Mouse (Mus musculus) neural tube, embryonic 12.5 days (tissue): Measurements from ENCODE around the gene Ggact. TPM values are rescaled to one million over a fixed set of nuclear protein-coding genes. Genes with fewer than 3 reads are reported as not detected.

Source experiments
- ATAC-seq: fragments of 200-750 bp; cut with Nextera tagmentation; 2 replicates; pipeline ENCODE4 v1.8.0; 2017; ENCODE audit warnings: low read depth, mild to moderate bottlenecking, moderate TSS enrichment, moderate library complexity; ENCODE audit not compliant: low FRiP score
- H3K27ac ChIP-seq: fragments of 300-500 bp; sonication (generic); 2 replicates; pipeline ENCODE4 v1.5.1; 2016
- H3K27me3 ChIP-seq: fragments of 300-500 bp; sonication (generic); replicated peaks from 2 replicates; pipeline ENCODE4 v1.6.1; 2016; ENCODE audit warnings: mild to moderate bottlenecking
- H3K36me3 ChIP-seq: fragments of 300-500 bp; sonication (generic); 2 replicates; pipeline ENCODE4 v1.6.1; 2016; ENCODE audit warnings: mild to moderate bottlenecking
- H3K4me1 ChIP-seq: fragments of 300-500 bp; sonication (generic); 2 replicates; pipeline ENCODE4 v1.6.1; 2016
- H3K4me2 ChIP-seq: fragments of 300-500 bp; sonication (generic); replicated peaks from 2 replicates; pipeline ENCODE4 v1.6.1; 2016; ENCODE audit warnings: mild to moderate bottlenecking
- H3K4me3 ChIP-seq: fragments of 300-500 bp; sonication (generic); 2 replicates; pipeline ENCODE4 v1.5.1; 2016
- H3K9ac ChIP-seq: fragments of 300-500 bp; sonication (generic); 2 replicates; pipeline ENCODE4 v1.6.1; 2016; ENCODE audit warnings: mild to moderate bottlenecking
- H3K9me3 ChIP-seq: fragments of 300-500 bp; sonication (generic); 2 replicates; pipeline ENCODE4 v1.6.1; 2016; ENCODE audit warnings: mild to moderate bottlenecking
- WGBS: fragments of 180-500 bp; shearing (Covaris S2); methylation state at CpG from one replicate; pipeline ENCODE4 v1.1.7; 2016; 5-methylcytosine and 5-hydroxymethylcytosine counted together
- polyA plus RNA-seq: library from polyadenylated mRNA; unstranded; fragments of >200 nt; fragmentation: Nextera tagmentation; extraction: Ambion mirVana; gene quantifications from 2 replicates; pipeline ENCODE4 v1.2.1, GENCODE M21; 2016

Gene Ggact
- polyA plus RNA-seq, 1 experiment from 2014 or later, result 5.5 TPM

DNA sequence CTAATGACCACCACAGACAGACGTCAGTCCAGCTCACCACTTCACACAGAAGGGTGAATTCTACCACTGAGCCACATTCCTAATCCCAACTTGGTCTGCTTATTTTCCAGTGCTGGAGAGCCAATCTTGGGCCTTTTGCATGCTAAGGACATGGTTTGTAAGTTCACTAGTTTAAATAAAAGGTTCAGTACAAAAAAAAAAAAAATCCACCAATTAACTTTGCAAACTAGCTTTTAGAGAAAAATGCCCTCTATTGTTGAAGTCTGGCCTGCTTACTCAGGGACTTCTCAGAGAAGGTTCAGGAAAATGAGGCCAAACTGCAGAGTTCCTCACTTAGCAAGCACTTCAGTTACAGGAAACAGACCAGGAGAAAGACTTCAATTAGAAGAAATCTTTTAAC is 1.4 kb downstream of the Ggact start:
- WGBS, result 59% methylated on average over 1 of the region's 1 CpGs
- H3K27me3 ChIP-seq, result peaks cover 11% of the 10 kb centered on the region
- peaks cover 7% of the 10 kb centered on the region; the same call in 1 of the 2 replicates for H3K9me3 ChIP-seq
- peaks cover 4% of the 10 kb centered on the region for H3K4me1 ChIP-seq
- ATAC-seq, result no peak
- H3K27ac ChIP-seq, result no peak overlapping the region
- H3K9ac ChIP-seq, result no peak overlapping the region
- peak overlapping the region; percentile 98; the same call in 1 of the 2 replicates for H3K4me2 ChIP-seq
- H3K36me3 ChIP-seq, result no peaks in the 10 kb centered on the region
- H3K4me3 ChIP-seq, result no peak overlapping the region

DNA sequence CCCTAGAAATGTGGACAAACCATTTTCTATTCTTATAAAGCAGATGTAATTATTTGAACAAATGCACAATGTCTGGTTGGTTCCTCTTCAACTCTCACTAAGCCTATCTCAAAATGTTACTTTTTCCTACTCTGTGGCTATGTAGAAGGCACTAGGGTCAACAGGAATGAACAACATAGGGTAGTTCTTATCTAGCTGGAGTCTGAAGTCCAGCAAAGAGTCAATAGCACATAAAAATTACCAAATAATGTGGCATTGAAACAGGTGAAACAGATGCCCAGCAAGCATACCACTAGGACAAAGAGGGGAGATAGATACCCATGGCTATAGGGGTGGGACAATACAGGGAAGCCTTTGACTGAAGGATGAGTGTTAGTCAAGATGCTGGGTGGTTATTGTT is 2.3 kb downstream of the Ggact start:
- no peak for ATAC-seq

DNA sequence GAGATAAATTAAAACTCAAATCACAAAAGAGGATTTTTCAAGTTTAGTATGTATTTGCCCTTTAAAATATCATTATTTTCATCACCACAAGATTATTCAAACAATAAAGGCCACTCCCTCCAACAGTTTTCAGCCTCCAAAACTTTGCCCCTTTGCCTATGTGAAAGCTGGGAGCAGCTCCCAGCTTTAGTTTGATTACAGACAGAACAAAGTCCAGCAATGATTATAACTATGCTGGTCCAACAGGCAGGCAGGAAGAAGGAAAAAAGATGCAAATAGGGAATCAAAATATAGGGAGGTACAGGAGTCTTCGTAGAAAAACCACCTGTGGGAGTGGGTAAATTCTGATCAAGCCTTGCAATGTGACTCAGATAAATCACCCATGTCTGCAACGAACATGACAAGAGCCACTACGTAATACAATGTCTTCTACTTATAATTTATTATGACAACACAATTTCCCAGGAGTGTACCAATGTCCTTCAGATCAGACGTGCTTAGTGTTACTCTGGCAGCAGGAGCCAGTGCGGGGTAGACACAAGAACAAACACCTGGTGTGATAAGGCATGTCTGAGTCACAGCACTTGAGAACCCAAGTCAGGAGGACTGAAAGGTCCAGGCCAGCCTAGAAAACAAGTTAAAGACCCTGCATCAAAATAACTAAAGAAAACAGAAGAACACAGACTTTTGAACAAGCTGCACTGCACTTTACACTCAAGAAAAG is 4.0 kb downstream of the Ggact start:
- WGBS, result 86% methylated on average over 5 of the region's 5 CpGs
- Histone ChIP-seq H3K27ac (no peak overlapping the region), H3K4me1 (peaks cover 4% of the 10 kb centered on the region), H3K27me3 (peaks cover 11% of the 10 kb centered on the region), H3K36me3 (no peaks in the 10 kb centered on the region), H3K4me3 (no peak overlapping the region), H3K9ac (no peak overlapping the region), H3K9me3 (peaks cover 7% of the 10 kb centered on the region; the same call in 1 of the 2 replicates), H3K4me2 (no peak overlapping the region)
- ATAC-seq, result no peak

More for the DNA sequence above, 2.3 kb downstream of the Ggact start:
- peaks cover 4% of the 10 kb centered on the region for H3K4me1 ChIP-seq
- no peak overlapping the region for H3K4me3 ChIP-seq
- no peak overlapping the region for H3K27ac ChIP-seq
- H3K9me3 ChIP-seq, result peaks cover 7% of the 10 kb centered on the region; the same call in 1 of the 2 replicates
- no peak overlapping the region for H3K4me2 ChIP-seq
- no peaks in the 10 kb centered on the region for H3K36me3 ChIP-seq
- no peak overlapping the region for H3K9ac ChIP-seq
- H3K27me3 ChIP-seq, result peaks cover 11% of the 10 kb centered on the region

DNA sequence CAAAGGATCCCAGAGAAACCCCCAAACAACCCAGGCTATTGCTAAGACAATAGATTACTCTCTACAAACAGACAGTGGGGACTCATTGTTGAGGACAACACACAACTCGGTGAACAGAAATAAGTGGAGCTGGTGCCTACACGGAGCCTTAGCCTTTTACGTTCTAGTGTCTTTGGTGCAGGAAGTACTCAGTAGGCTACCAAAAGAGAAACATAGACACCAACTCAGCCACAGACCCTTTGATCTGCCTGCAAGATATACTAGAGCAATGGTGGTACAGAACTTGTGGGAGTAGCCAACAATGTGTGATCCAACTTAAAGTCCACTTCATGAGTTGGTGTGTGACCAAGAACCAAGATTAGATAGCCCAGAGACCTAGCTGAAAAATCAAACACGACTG is 5.5 kb downstream of the Ggact start:
- Histone ChIP-seq H3K4me3 (no peak overlapping the region), H3K27ac (no peak overlapping the region), H3K9ac (no peak overlapping the region), H3K27me3 (peaks cover 4% of the 10 kb centered on the region; the same call in 1 of the 2 replicates), H3K4me2 (no peak overlapping the region), H3K36me3 (no peaks in the 10 kb centered on the region), H3K9me3 (peaks cover 7% of the 10 kb centered on the region; the same call in 1 of the 2 replicates), H3K4me1 (peaks cover 2% of the 10 kb centered on the region)
- no peak for ATAC-seq
- 91% methylated on average over 4 of the region's 4 CpGs for WGBS

DNA sequence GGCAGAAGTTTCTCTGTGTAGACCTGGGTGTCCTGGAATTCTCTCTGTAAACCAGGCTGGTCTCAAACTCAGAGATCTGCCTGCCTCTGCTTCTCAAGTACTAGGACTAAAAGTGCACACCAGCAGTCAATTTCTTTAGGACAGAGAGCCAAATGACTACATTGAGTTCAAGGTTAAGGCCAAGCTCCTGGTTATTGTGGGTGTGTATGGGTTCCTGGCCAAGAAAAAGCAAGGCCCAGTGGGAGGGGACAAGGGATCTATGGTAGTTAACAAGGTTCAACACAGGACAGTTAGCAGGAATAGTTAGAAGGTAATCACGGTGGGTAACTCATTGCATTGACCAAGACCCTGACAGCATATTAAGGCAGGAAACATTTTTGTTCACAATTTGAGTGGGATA is 8.6 kb downstream of the Ggact start:
- peaks cover 7% of the 10 kb centered on the region; the same call in 1 of the 2 replicates for H3K9me3 ChIP-seq
- no peaks in the 10 kb centered on the region for H3K36me3 ChIP-seq
- H3K27me3 ChIP-seq, result no peaks in the 10 kb centered on the region
- no peak overlapping the region for H3K4me2 ChIP-seq
- 94% methylated on average over 1 of the region's 1 CpGs for WGBS
- H3K27ac ChIP-seq, result no peak overlapping the region
- no peak overlapping the region for H3K4me3 ChIP-seq
- no peak overlapping the region for H3K9ac ChIP-seq
- H3K4me1 ChIP-seq, result no peaks in the 10 kb centered on the region
- ATAC-seq, result no peak

DNA sequence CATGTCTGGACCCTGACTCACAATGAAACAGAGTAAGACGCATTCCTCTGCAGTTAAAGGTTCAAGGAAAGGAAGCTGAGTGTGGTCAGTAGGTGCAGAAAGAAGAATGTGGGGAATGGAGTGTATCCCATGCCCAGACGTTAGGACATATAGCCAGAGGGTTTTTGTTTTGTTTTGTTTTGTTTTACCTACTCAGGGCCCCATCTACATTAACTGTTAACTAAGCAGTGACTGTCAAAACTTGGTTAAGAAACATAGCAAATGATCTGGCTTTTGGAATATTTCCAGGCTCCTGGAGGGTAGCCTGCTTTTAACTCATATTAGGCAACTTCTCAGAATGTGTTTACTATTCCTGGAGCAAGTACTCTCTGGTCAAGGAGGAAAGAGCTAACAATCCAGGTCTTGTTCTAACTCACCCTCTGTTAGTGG is 9.6 kb downstream of the Ggact start:
- Histone ChIP-seq H3K27ac (no peak overlapping the region), H3K36me3 (no peaks in the 10 kb centered on the region), H3K9ac (no peak overlapping the region), H3K4me3 (no peak overlapping the region), H3K27me3 (no peaks in the 10 kb centered on the region), H3K9me3 (peaks cover 7% of the 10 kb centered on the region; the same call in 1 of the 2 replicates), H3K4me2 (no peak overlapping the region), H3K4me1 (no peaks in the 10 kb centered on the region)
- WGBS, result 79% methylated on average over 2 of the region's 2 CpGs
- no peak for ATAC-seq

DNA sequence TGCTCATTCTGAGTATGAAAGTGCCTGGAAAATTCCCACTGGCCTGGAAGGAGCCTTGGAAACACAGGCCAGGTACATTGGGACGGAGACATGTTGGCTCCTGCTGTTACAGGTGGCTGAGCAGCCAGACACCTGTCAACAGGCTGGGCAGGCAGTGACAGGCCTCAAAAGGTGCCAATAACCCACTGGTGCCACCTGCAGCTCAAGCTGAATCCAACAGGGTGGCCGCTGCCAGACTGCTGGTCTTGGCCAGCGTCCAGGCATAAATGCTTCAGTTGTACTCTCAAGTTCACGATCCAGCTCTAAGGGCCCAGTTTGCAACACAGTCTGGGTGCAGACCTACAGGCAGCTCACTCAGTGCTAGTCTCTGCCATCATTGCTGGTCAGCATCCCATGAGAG is 10.7 kb downstream of the Ggact start:
- no peaks in the 10 kb centered on the region for H3K4me1 ChIP-seq
- no peak overlapping the region for H3K9ac ChIP-seq
- no peaks in the 10 kb centered on the region for H3K27me3 ChIP-seq
- no peak overlapping the region for H3K4me3 ChIP-seq
- ATAC-seq, result no peak; the same call in 1 of the 2 replicates
- H3K27ac ChIP-seq, result no peak overlapping the region
- no peak overlapping the region for H3K4me2 ChIP-seq
- 71% methylated on average over 4 of the region's 4 CpGs for WGBS
- H3K9me3 ChIP-seq, result no peaks in the 10 kb centered on the region; the same call in 1 of the 2 replicates
- H3K36me3 ChIP-seq, result no peaks in the 10 kb centered on the region

DNA sequence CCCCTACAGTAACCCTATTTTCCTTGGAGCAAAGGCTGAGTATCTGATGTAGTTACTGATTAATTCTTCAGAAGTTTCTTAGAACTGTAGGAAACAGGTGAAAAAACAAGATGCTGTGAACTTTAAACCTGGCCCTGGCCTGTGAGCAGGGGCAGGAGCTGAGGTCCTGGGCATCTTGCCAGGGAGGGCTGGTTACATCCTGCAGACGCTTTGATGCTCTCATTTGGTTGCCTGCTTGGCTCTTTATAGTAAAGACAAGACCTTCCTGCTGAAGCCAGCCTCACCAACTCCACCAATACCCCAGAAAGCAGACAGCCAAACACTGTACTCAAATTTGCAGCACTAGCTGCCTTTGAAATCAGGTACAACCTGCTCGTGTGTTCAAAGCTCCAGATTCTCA is 11.4 kb downstream of the Ggact start:
- Histone ChIP-seq H3K4me3 (no peak overlapping the region), H3K9me3 (no peaks in the 10 kb centered on the region), H3K4me1 (no peaks in the 10 kb centered on the region), H3K27ac (no peak overlapping the region), H3K4me2 (no peak overlapping the region), H3K9ac (no peak overlapping the region), H3K36me3 (no peaks in the 10 kb centered on the region), H3K27me3 (no peaks in the 10 kb centered on the region)
- WGBS, result 76% methylated on average over 2 of the region's 2 CpGs
- ATAC-seq, result no peak

DNA sequence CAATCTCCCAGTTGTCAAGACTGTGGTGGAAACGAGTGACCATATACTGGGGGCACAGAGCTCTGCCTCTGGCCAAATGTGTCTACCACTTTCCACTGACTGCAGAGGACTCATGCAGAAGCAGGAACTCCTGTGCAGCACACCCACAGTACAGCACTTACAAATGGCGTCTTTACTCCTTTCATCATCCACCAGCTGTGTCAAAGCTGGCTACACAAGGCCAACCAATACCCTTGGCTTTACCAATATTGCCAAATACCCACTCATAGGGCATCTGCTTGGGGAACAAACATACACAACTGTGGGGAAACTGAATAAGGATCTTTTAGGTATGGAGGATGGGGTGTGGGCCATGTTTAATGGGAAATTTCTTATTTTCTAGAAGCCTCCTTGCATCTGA is 11.8 kb downstream of the Ggact start:
- Histone ChIP-seq H3K36me3 (no peaks in the 10 kb centered on the region), H3K4me2 (no peak overlapping the region), H3K9ac (no peak overlapping the region), H3K27me3 (no peaks in the 10 kb centered on the region), H3K4me3 (no peak overlapping the region), H3K9me3 (no peaks in the 10 kb centered on the region), H3K4me1 (no peaks in the 10 kb centered on the region), H3K27ac (no peak overlapping the region)
- no peak for ATAC-seq
- 86% methylated on average over 2 of the region's 2 CpGs for WGBS

DNA sequence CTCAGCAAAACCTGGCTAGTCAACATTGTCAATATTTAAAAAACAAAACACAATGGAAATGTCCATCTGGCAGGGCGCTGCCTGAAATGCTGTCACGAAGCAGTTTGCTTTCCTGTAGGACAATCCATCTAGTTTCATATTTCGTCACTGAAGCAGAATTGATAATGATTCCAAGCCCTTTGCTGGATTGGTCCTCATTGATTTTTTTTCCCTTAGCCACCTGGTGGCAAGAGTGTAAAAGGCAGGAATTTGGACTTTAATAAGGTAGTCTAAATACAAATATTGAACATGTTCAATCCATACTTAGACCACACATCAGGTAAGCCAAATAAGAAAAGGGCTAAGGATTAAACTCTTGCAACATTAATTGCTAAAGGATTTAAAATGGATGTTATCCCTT is 12.4 kb downstream of the Ggact start:
- no peaks in the 10 kb centered on the region for H3K27me3 ChIP-seq
- no peaks in the 10 kb centered on the region for H3K36me3 ChIP-seq
- no peak overlapping the region for H3K4me2 ChIP-seq
- H3K9me3 ChIP-seq, result no peaks in the 10 kb centered on the region
- no peaks in the 10 kb centered on the region for H3K4me1 ChIP-seq
- no peak overlapping the region for H3K27ac ChIP-seq
- no peak overlapping the region for H3K4me3 ChIP-seq
- no peak for ATAC-seq
- H3K9ac ChIP-seq, result no peak overlapping the region
- WGBS, result 81% methylated on average over 3 of the region's 3 CpGs

DNA sequence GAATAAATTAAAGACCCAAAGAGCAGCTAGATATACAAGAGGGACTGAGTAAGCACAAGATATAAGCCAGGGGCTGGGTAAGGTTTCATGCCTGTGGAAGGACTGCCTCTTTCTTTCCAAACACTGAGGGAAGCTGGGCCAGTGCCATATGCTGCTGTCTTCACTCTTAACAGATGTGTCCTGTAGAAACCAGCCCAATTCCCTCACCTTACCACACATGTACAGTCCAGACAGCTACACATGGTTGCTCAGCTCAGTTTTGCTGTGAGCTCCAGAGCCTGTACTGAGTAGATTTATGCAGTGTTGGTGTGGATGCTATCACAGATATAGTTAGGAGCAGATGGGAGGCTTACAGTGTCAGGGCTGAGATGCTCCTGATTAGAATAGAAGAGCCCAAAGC is 12.9 kb downstream of the Ggact start:
- no peaks in the 10 kb centered on the region for H3K27me3 ChIP-seq
- no peaks in the 10 kb centered on the region for H3K9me3 ChIP-seq
- H3K4me2 ChIP-seq, result no peak overlapping the region
- H3K4me3 ChIP-seq, result no peak overlapping the region
- no peak overlapping the region for H3K27ac ChIP-seq
- no peak overlapping the region for H3K9ac ChIP-seq
- ATAC-seq, result no peak
- H3K36me3 ChIP-seq, result no peaks in the 10 kb centered on the region
- no peaks in the 10 kb centered on the region for H3K4me1 ChIP-seq

DNA sequence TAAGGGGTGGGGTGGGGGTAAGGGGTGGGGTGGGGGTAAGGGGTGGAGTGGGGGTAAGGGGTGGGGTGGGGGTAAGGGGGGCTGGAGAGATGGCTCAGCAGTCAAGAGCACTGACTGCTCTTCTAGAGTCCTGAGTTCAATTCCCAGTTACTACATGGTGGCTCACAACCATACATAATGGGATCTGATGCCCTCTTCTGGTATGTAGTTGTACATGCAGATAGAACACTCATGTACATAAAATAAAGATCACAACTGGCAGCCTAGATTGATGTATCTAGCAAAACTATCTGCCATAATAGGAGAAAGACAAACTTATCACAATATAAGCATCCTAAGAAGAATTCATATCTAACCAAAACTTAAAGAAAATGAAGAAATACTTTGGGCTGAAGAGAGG is 15.0 kb downstream of the Ggact start:
- H3K27ac ChIP-seq, result no peak overlapping the region
- H3K4me3 ChIP-seq, result no peak overlapping the region
- H3K27me3 ChIP-seq, result no peaks in the 10 kb centered on the region
- no peaks in the 10 kb centered on the region for H3K4me1 ChIP-seq
- H3K9me3 ChIP-seq, result no peaks in the 10 kb centered on the region
- ATAC-seq, result no peak
- H3K9ac ChIP-seq, result no peak overlapping the region
- H3K4me2 ChIP-seq, result no peak overlapping the region
- H3K36me3 ChIP-seq, result no peaks in the 10 kb centered on the region

DNA sequence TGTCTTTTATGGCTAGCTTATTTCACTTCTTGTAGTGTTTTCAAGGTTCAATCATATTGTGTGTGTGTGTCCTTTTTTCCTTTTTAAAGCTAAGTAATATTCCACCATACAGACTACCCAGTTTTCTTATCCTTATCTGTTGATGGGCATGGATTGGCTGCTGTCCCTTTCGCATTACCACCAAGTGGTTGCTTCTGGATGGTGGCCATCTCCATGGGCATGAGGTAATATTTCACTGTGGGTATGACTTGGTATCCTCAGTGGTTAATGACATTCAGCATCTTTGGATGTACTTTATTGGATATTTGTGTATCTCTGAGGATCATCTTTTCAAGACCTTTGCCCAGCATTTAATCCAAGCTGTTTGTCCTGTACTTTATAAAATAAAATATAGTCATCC is 17.5 kb downstream of the Ggact start:
- Histone ChIP-seq H3K9me3 (no peaks in the 10 kb centered on the region), H3K27me3 (no peaks in the 10 kb centered on the region), H3K27ac (no peak overlapping the region), H3K9ac (no peak overlapping the region), H3K4me1 (no peaks in the 10 kb centered on the region), H3K36me3 (peaks cover 5% of the 10 kb centered on the region; the same call in 1 of the 2 replicates), H3K4me2 (no peak overlapping the region), H3K4me3 (no peak overlapping the region)
- no peak for ATAC-seq
- WGBS, result 100% methylated on average over 1 of the region's 1 CpGs
